Mouse (Mus musculus) kidney, embryonic 15.5 days (tissue): ENCODE data around the gene Hsp90ab1. TPM values are rescaled to one million over a fixed set of nuclear protein-coding genes. Genes with fewer than 3 reads are reported as not detected.

Source experiments
- ATAC-seq: fragments of 200-750 bp; cut with Nextera tagmentation; replicated peaks from 2 replicates; pipeline ENCODE4 v1.8.0; 2017; ENCODE audit warnings: moderate TSS enrichment; ENCODE audit not compliant: low FRiP score
- H3K27ac ChIP-seq: fragments of 300-500 bp; sonication (generic); 2 replicates; pipeline ENCODE4 v1.5.1; 2015; ENCODE audit warnings: mild to moderate bottlenecking, inconsistent platforms
- H3K27me3 ChIP-seq: fragments of 300-500 bp; sonication (generic); 2 replicates; pipeline ENCODE4 v1.6.1; 2015; ENCODE audit warnings: inconsistent platforms
- H3K36me3 ChIP-seq: fragments of 300-500 bp; sonication (generic); 2 replicates; pipeline ENCODE4 v1.6.1; 2015; ENCODE audit warnings: inconsistent platforms
- H3K4me1 ChIP-seq: fragments of 300-500 bp; sonication (generic); 2 replicates; pipeline ENCODE4 v1.6.1; 2015; ENCODE audit warnings: inconsistent platforms
- H3K4me2 ChIP-seq: fragments of 300-500 bp; sonication (generic); 2 replicates; pipeline ENCODE4 v1.6.1; 2015; ENCODE audit warnings: moderate library complexity, mild to moderate bottlenecking, inconsistent platforms
- H3K4me3 ChIP-seq: fragments of 300-500 bp; sonication (generic); replicated peaks from 2 replicates; pipeline ENCODE4 v1.5.1; 2015; ENCODE audit warnings: mild to moderate bottlenecking, inconsistent platforms
- H3K9ac ChIP-seq: fragments of 300-500 bp; sonication (generic); 2 replicates; pipeline ENCODE4 v1.6.1; 2015; ENCODE audit warnings: mild to moderate bottlenecking, inconsistent platforms
- H3K9me3 ChIP-seq: fragments of 300-500 bp; sonication (generic); replicated peaks from 2 replicates; pipeline ENCODE4 v1.6.1; 2016; ENCODE audit warnings: inconsistent platforms
- WGBS: fragments of 180-500 bp; shearing (Covaris S2); methylation state at CpG from one replicate; pipeline ENCODE4 v1.1.7; 2015; ENCODE audit warnings: mixed read lengths; 5-methylcytosine and 5-hydroxymethylcytosine counted together
- polyA plus RNA-seq: library from polyadenylated mRNA; unstranded; fragments of >200 nt; fragmentation: Nextera tagmentation; extraction: Ambion mirVana; gene quantifications from 2 replicates; pipeline ENCODE4 v1.2.1, GENCODE M21; 2015

The Hsp90ab1 gene
- polyA plus RNA-seq, 1 experiment from 2014 or later: 1,940 TPM

DNA sequence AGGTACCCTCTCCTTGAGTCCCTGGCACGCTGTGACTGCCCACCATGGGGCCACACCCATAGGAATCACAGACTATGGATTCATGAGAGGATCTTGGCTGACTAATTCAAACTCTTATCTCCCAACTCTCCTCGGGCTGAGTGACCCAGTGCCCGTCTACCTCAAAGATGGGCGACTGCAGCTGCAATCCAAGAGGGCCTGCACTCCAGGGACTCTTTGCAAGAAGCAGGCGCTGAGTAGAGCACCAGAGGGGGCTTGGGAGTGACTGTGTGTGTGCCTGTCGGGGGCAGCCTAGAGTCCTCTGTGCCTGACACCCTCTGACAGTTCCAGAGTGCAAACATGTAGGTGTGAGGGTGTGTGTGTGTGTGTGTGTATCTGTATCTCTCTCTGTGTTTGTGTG is 30.9 kb downstream of the Hsp90ab1 start:
- Histone ChIP-seq H3K4me2 (no peak overlapping the region), H3K9me3 (no peaks in the 10 kb centered on the region), H3K9ac (no peak overlapping the region), H3K36me3 (no peaks in the 10 kb centered on the region), H3K27ac (no peak overlapping the region), H3K4me1 (peaks cover 21% of the 10 kb centered on the region), H3K27me3 (peaks cover 97% of the 10 kb centered on the region), H3K4me3 (no peak overlapping the region)
- ATAC-seq: no peak
- WGBS: 35% methylated on average over 6 of the region's 6 CpGs

DNA sequence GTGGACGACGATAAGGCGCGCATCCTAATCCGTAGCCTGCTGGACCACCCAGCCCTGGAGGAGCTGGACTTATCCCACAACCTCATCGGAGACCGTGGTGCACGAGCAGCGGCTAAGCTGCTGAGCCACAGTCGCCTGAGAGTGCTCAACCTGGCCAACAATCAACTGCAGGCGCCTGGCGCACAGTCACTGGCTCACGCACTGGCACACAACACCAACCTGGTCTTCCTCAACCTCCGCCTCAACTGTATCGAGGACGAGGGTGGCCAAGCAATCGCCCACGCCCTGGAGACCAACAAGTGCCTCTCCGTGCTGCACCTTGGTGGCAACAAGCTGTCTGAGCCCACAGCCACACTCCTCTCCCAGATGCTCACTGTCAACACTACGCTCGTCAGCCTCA is 33.4 kb downstream of the Hsp90ab1 start:
- no peak overlapping the region for H3K4me2 ChIP-seq
- H3K27ac ChIP-seq: no peak overlapping the region
- no peaks in the 10 kb centered on the region for H3K36me3 ChIP-seq
- 79% methylated on average over 21 of the region's 21 CpGs for WGBS
- ATAC-seq: no peak
- H3K9me3 ChIP-seq: no peaks in the 10 kb centered on the region
- H3K4me1 ChIP-seq: peaks cover 9% of the 10 kb centered on the region
- no peak overlapping the region for H3K9ac ChIP-seq
- no peak overlapping the region for H3K4me3 ChIP-seq
- peaks cover 96% of the 10 kb centered on the region for H3K27me3 ChIP-seq

DNA sequence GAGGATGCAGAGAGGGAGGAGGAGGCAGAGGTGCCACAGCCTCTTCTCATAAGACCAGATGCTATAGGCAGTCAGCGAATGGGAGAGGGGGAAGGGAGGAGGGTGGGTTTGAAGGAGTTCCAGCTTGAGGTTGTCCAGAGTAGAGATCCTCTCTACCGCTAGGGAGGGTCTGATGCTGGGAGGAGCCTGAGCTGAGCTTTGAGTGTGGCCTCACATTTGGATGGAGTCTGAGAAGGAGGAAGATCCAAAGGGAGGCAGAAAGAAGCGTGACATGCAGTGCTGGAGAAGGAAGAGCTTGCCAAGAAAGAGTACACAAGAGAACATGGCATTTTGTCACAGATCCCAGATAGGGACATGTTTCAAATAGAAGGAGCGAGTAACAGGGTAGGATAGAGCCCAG is 34.7 kb downstream of the Hsp90ab1 start:
- no peaks in the 10 kb centered on the region for H3K36me3 ChIP-seq
- no peaks in the 10 kb centered on the region for H3K4me1 ChIP-seq
- WGBS: 57% methylated on average over 4 of the region's 4 CpGs
- no peak overlapping the region for H3K4me2 ChIP-seq
- no peak for ATAC-seq
- H3K27ac ChIP-seq: no peak overlapping the region
- H3K4me3 ChIP-seq: no peak overlapping the region
- no peak overlapping the region for H3K9ac ChIP-seq
- peaks cover 93% of the 10 kb centered on the region for H3K27me3 ChIP-seq
- H3K9me3 ChIP-seq: no peaks in the 10 kb centered on the region

DNA sequence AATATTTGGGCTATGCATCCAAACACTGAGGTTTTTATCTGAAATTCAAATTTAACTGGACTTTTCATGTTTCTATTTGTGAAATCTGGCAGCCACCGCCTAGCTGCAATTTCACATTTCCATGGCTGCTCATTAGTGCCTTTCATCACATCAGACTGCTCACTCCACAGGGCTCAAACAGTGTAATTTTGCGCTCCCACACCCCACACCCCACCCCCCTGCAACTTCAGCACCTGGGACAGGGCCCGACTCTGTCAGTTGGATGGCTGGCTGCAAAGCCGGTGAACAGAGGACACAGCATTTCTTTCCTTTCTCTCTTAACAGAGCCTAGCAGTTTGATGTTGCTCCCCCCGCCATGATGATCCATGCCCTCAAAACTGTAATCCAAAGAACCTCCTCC is 36.8 kb downstream of the Hsp90ab1 start:
- no peak overlapping the region for H3K4me3 ChIP-seq
- H3K9me3 ChIP-seq: no peaks in the 10 kb centered on the region
- WGBS: 17% methylated on average over 5 of the region's 5 CpGs
- no peaks in the 10 kb centered on the region for H3K36me3 ChIP-seq
- H3K9ac ChIP-seq: no peak overlapping the region
- H3K4me1 ChIP-seq: no peaks in the 10 kb centered on the region
- no peak overlapping the region for H3K4me2 ChIP-seq
- ATAC-seq: no peak
- no peak overlapping the region for H3K27ac ChIP-seq
- H3K27me3 ChIP-seq: peaks cover 90% of the 10 kb centered on the region

DNA sequence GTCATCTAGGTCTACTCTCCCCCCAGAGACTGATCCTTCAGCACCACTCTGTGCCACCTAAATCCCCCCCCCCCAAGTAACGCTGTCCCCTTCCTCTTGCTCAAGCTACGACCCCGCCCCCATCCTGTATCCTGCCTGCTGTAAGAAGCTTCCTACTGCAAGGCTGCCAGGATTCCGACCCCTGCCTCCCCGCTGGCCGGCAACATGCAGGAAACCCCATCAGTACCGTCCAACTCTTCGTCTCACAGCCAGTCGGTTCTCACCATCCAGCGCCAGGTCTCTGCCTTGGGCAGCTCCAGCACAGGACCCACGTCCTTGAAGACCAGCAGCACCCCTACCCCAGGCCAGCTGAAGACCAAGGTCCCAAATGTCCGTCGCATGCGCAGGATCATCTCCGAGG is 40.2 kb downstream of the Hsp90ab1 start:
- H3K27ac ChIP-seq: no peak overlapping the region
- no peak for ATAC-seq
- H3K4me1 ChIP-seq: no peaks in the 10 kb centered on the region
- H3K4me2 ChIP-seq: no peak overlapping the region
- H3K9me3 ChIP-seq: no peaks in the 10 kb centered on the region
- no peak overlapping the region for H3K9ac ChIP-seq
- H3K36me3 ChIP-seq: no peaks in the 10 kb centered on the region
- peaks cover 83% of the 10 kb centered on the region for H3K27me3 ChIP-seq
- 52% methylated on average over 15 of the region's 15 CpGs for WGBS
- no peak overlapping the region for H3K4me3 ChIP-seq

DNA sequence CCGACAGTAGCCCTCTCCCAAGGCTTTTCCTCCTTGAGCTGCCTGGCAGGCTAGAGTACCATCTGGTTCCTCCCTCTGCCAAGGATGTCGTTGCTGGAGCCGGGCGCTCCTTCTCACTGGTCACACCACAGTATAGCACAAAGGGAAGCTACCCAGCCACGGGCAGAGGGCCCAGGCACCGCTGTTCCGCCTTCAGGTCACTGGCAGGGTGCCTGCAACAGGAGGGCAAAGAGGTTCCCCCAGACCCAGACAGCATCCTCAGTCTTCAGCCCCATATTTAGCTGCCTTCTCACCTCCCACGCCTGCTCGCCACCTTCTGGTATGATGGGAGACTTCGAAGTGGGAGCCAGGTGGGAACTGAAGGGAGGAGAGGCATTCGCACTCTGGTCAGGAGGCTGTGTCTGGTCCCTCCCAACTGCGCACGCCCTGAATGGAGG is 42.7 kb downstream of the Hsp90ab1 start:
- no peak overlapping the region for H3K9ac ChIP-seq
- H3K27me3 ChIP-seq: peaks cover 77% of the 10 kb centered on the region
- ATAC-seq: no peak
- no peaks in the 10 kb centered on the region for H3K4me1 ChIP-seq
- H3K4me3 ChIP-seq: no peak overlapping the region
- no peaks in the 10 kb centered on the region for H3K36me3 ChIP-seq
- no peak overlapping the region for H3K27ac ChIP-seq
- WGBS: 55% methylated on average over 13 of the region's 13 CpGs
- H3K4me2 ChIP-seq: no peak overlapping the region
- no peaks in the 10 kb centered on the region for H3K9me3 ChIP-seq

DNA sequence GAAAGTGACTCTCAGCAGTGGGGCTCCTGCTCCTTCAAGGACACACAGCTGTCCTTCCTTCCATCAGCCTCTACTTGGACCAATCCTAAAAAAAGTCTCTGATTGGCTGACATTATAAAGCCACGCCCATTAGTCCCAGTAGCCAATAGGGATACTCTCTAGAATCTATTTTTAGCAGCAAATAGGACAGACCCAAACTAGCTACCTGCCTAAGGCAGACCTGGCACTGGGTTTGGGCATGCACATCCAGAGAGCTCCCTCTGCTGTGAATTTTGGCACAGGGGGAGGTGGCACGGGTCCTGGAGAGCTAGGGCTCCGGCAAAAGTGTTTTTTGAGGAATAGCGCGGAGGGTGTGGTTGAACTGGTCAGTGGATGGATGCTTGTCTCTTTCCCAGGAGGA is 46.5 kb downstream of the Hsp90ab1 start:
- H3K27ac ChIP-seq: no peak overlapping the region
- no peak overlapping the region for H3K4me2 ChIP-seq
- no peaks in the 10 kb centered on the region for H3K36me3 ChIP-seq
- ATAC-seq: no peak
- no peak overlapping the region for H3K4me3 ChIP-seq
- H3K9me3 ChIP-seq: no peaks in the 10 kb centered on the region
- H3K27me3 ChIP-seq: peaks cover 67% of the 10 kb centered on the region
- WGBS: 26% methylated on average over 5 of the region's 5 CpGs
- H3K9ac ChIP-seq: no peak overlapping the region
- peaks cover 15% of the 10 kb centered on the region for H3K4me1 ChIP-seq

DNA sequence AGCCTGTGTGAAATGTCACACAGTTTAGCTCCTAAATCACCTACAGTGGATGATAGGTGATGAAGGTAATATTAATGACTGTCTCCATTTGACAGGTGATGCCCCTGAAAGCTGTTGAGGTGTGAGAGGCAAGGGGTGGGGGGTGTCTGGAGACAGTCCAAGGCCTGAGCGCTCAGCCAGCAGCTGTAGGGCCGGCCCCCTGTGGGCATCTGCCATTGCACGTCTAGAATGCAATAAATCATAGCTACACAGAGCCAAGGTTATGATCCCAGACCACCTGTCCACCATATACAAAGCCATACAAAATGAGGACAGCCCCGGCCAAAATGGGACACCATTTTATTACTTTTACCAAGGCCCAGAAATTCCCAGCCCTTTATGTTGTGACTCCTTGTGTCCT is 48.1 kb downstream of the Hsp90ab1 start:
- WGBS: 42% methylated on average over 4 of the region's 4 CpGs
- Histone ChIP-seq H3K9me3 (no peaks in the 10 kb centered on the region), H3K4me2 (no peak overlapping the region), H3K9ac (no peak overlapping the region), H3K4me1 (peaks cover 15% of the 10 kb centered on the region), H3K4me3 (no peak overlapping the region), H3K27ac (no peak overlapping the region), H3K27me3 (peaks cover 58% of the 10 kb centered on the region), H3K36me3 (0 out of 2 replicates have a peak, but pooled peaks cover 6% of the 10 kb centered on the region)
- ATAC-seq: no peak

DNA sequence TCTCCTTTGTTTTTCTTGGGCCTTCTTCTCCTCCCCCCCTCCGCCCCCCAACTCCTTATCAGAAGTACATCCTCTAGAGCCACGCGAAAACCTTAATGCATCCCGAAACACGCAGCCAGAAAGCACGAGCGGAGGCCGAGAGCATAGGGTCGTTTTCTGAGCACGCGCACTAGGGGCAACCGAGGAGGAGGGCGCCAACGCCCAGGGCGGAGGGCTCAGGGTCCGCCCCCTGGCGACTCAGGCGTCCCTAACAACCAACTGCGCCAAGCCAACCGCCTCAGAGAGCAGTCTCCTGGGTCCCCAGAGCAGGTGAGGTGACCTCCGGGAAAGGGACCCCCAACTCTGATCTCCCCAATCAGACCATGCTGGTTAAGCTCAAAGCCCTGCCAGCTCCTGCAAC is 49.8 kb downstream of the Hsp90ab1 start, which contains the start of gene Tcte1:
TSS of gene Tcte1 (plus strand) at position 172 of the 400 bp plus-strand sequence.
- peaks cover 44% of the 10 kb centered on the region for H3K27me3 ChIP-seq
- no peak within 1 kb of the TSS for H3K27ac ChIP-seq
- H3K4me3 ChIP-seq: peak within 1 kb of the TSS; percentile 43

DNA sequence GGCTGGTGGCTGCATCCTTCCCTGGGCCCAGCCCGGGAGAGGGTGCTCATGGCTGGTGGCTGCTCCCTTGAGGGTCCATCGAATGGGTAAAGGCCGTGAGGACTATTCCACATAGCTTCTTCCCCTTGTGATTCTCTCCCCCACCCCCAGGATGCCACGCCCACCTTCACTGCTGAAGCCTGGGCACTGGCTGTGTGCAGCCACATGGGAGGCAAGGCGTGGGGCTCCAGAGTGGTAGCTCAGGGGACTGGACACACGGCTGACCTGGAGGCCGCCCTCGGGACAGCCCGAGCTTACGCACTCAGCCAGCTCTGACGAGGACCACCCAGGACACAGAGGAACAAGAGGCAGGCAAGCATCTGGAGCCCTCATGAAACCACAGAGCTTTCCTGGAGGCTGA is 52.9 kb downstream of the Hsp90ab1 start:
- peaks cover 22% of the 10 kb centered on the region for H3K27me3 ChIP-seq
- no peak overlapping the region for H3K4me3 ChIP-seq
- no peak overlapping the region for H3K4me2 ChIP-seq
- ATAC-seq: no peak
- H3K4me1 ChIP-seq: peaks cover 15% of the 10 kb centered on the region
- H3K9me3 ChIP-seq: no peaks in the 10 kb centered on the region
- no peak overlapping the region for H3K9ac ChIP-seq
- H3K27ac ChIP-seq: no peak overlapping the region
- 79% methylated on average over 11 of the region's 11 CpGs for WGBS
- peaks cover 34% of the 10 kb centered on the region for H3K36me3 ChIP-seq

More for the DNA sequence above, 49.8 kb downstream of the Hsp90ab1 start, which contains the start of gene Tcte1:
- H3K9me3 ChIP-seq: no peaks in the 10 kb centered on the region
- H3K4me1 ChIP-seq: peaks cover 15% of the 10 kb centered on the region
- peak within 1 kb of the TSS; percentile 80 for H3K4me2 ChIP-seq
- peak; percentile 66; the same call in 1 of the 2 replicates for ATAC-seq
- WGBS: under 1% methylated on average over 21 of the region's 21 CpGs
- H3K36me3 ChIP-seq: peaks cover 23% of the 10 kb centered on the region
- peak within 1 kb of the TSS; percentile 53; the same call in 1 of the 2 replicates for H3K9ac ChIP-seq

DNA sequence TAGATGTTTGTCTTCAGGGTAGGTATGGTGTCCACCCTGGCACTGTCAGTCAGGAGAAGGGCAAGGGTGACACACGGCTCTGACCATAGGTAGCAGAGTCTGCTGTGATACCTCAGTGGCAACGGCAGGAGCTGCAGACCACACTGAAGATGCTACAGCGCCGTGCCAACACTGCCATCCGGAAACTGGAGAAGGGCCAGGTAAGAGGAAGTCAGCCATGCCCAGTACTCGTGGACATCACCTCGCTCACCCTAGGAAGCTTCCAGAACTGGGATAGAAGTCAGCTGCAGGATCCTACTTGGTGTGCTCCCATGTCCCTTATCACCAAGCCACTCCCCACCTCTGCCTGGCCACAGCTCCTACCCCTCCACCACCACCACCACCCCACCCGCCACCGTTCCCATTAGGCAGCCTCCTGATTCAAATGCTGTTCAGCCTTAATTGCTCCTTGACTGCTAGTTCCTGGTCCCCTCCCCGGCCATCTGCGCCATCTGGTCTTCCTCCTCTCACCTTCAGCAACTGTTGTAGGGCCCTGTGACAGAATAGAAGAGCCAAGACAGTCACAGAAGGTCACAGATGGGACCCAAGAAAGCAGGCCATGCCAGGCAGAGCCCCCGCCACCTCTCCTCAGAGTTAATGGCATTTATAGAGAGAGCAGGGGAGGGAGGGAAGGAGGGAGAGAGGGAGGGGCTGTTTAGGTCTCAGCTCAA is 54.1 kb downstream of the Hsp90ab1 start:
- Histone ChIP-seq H3K9me3 (no peaks in the 10 kb centered on the region), H3K4me1 (peaks cover 15% of the 10 kb centered on the region), H3K4me3 (no peak overlapping the region), H3K36me3 (peaks cover 34% of the 10 kb centered on the region), H3K9ac (no peak overlapping the region), H3K27me3 (peaks cover 12% of the 10 kb centered on the region), H3K4me2 (no peak overlapping the region), H3K27ac (no peak overlapping the region)
- ATAC-seq: no peak
- 72% methylated on average over 12 of the region's 12 CpGs for WGBS
